Mouse (Mus musculus) lung, embryonic 14.5 days (tissue): ENCODE measurements around the gene Atxn7. TPM values are rescaled to one million over a fixed set of nuclear protein-coding genes. Genes with fewer than 3 reads are reported as not detected.
A peak's percentile ranks its signal among the peaks of the same experiment; 100 is the strongest.
"Not testable (repeated sequence)": the region's sequence is repeated elsewhere in the genome, so short reads cannot be mapped to it uniquely, and the experiment has no call there.

Source experiments
- ATAC-seq: fragments of 200-750 bp; cut with Nextera tagmentation; 2 replicates; pipeline ENCODE4 v1.8.0; 2017; ENCODE audit warnings: mild to moderate bottlenecking, moderate TSS enrichment, moderate library complexity; ENCODE audit not compliant: insufficient read depth
- DNase-seq: peaks from one replicate; pipeline ENCODE4 v3.0.0-alpha.2; 2015
- H3K27ac ChIP-seq: fragments of 300-500 bp; sonication (generic); 2 replicates; pipeline ENCODE4 v1.5.1; 2014; ENCODE audit warnings: low read depth, mild to moderate bottlenecking, moderate library complexity
- H3K27me3 ChIP-seq: fragments of 300-500 bp; sonication (generic); 2 replicates; pipeline ENCODE4 v1.6.1; 2014; ENCODE audit warnings: low read length, control low read depth; ENCODE audit not compliant: insufficient read depth
- H3K36me3 ChIP-seq: fragments of 300-500 bp; sonication (generic); 2 replicates; pipeline ENCODE4 v1.6.1; 2014; ENCODE audit warnings: control low read depth; ENCODE audit not compliant: insufficient read depth
- H3K4me1 ChIP-seq: fragments of 300-500 bp; sonication (generic); 2 replicates; pipeline ENCODE4 v1.6.1; 2014; ENCODE audit warnings: antibody characterized with exemption, control low read depth; ENCODE audit not compliant: insufficient read depth
- H3K4me2 ChIP-seq: fragments of 300-500 bp; sonication (generic); 2 replicates; pipeline ENCODE4 v1.6.1; 2014; ENCODE audit warnings: mild to moderate bottlenecking
- H3K4me3 ChIP-seq: fragments of 300-500 bp; sonication (generic); 2 replicates; pipeline ENCODE4 v1.5.1; 2014; ENCODE audit warnings: low read depth, low read length
- H3K9ac ChIP-seq: fragments of 300-500 bp; sonication (generic); 2 replicates; pipeline ENCODE4 v1.6.1; 2014
- H3K9me3 ChIP-seq: fragments of 300-500 bp; sonication (generic); 2 replicates; pipeline ENCODE4 v1.6.1; 2016; ENCODE audit warnings: low read depth, low read length, control low read depth
- CTCF ChIP-seq: IDR thresholded peaks from 2 replicates; pipeline ENCODE4 v1.5.1; 2016; ENCODE audit warnings: antibody characterized with exemption, low read depth
- WGBS: fragments of 180-500 bp; shearing (Covaris S2); extraction: QIAGEN DNeasy Blood & Tissue Kit; methylation state at CpG from one replicate; pipeline ENCODE4 v1.1.7; 2014; 5-methylcytosine and 5-hydroxymethylcytosine counted together
- polyA plus RNA-seq: library from polyadenylated mRNA; unstranded; fragments of >200 nt; fragmentation: Nextera tagmentation; extraction: Ambion mirVana; gene quantifications from 2 replicates; pipeline ENCODE4 v1.2.1, GENCODE M21; 2014

The Atxn7 gene
- polyA plus RNA-seq, 1 experiment from 2014 or later: 6.0 TPM

GRCm38 (mm10) chr14:13944686-13945085 lies 16.6 kb upstream of the Atxn7 start:
- ATAC-seq: no peak

GRCm38 (mm10) chr14:13948345-13948744 lies 12.9 kb upstream of the Atxn7 start:
- Histone ChIP-seq H3K4me1 (no peaks in the 10 kb centered on the region), H3K36me3 (peaks cover 55% of the 10 kb centered on the region), H3K9ac (no peak overlapping the region), H3K4me2 (no peak overlapping the region), H3K9me3 (no peaks in the 10 kb centered on the region), H3K27me3 (no peaks in the 10 kb centered on the region), H3K27ac (no peak overlapping the region), H3K4me3 (no peak overlapping the region)
- 91% methylated on average over 7 of the region's 7 CpGs for WGBS
- TF ChIP-seq CTCF: no peak
- DNase-seq (no peak), ATAC-seq (no peak)

More at GRCm38 (mm10) chr14:13944686-13945085, 16.6 kb upstream of the Atxn7 start:
- no peak for TF ChIP-seq CTCF
- H3K4me2 ChIP-seq: no peak overlapping the region
- H3K4me1 ChIP-seq: no peaks in the 10 kb centered on the region
- DNase-seq: no peak
- H3K4me3 ChIP-seq: no peak overlapping the region
- H3K36me3 ChIP-seq: peaks cover 28% of the 10 kb centered on the region
- H3K9ac ChIP-seq: no peak overlapping the region
- no peak overlapping the region for H3K27ac ChIP-seq
- 87% methylated on average over 4 of the region's 4 CpGs for WGBS
- H3K27me3 ChIP-seq: no peaks in the 10 kb centered on the region
- H3K9me3 ChIP-seq: no peaks in the 10 kb centered on the region

GRCm38 (mm10) chr14:13950401-13950800 lies 10.8 kb upstream of the Atxn7 start:
- no peaks in the 10 kb centered on the region for H3K4me1 ChIP-seq
- H3K9me3 ChIP-seq: no peaks in the 10 kb centered on the region
- peak; percentile 53 for TF ChIP-seq CTCF
- no peak overlapping the region for H3K4me2 ChIP-seq
- DNase-seq (peak; percentile 68), ATAC-seq (peak; percentile 63; the same call in 1 of the 2 replicates)
- H3K4me3 ChIP-seq: no peak overlapping the region
- H3K27me3 ChIP-seq: no peaks in the 10 kb centered on the region
- H3K9ac ChIP-seq: no peak overlapping the region
- no peak overlapping the region for H3K27ac ChIP-seq
- peaks cover 59% of the 10 kb centered on the region for H3K36me3 ChIP-seq

- not testable (repeated sequence) for H3K9me3 ChIP-seq, DNase-seq, H3K27me3 ChIP-seq, H3K4me3 ChIP-seq, H3K4me1 ChIP-seq, H3K9ac ChIP-seq, H3K27ac ChIP-seq, ATAC-seq, H3K4me2 ChIP-seq
- WGBS: 88% methylated on average over 3 of the region's 3 CpGs
- H3K36me3 ChIP-seq: peaks cover 61% of the 10 kb centered on the region
Observed at GRCm38 (mm10) chr14:13952151-13952550, 9.1 kb upstream of the Atxn7 start.

- Histone ChIP-seq H3K27ac (peak overlapping the region; percentile 91; the same call in 1 of the 2 replicates), H3K4me2 (peak overlapping the region; percentile 55), H3K4me1 (no peaks in the 10 kb centered on the region), H3K4me3 (peak overlapping the region; percentile 85), H3K9me3 (no peaks in the 10 kb centered on the region), H3K36me3 (peaks cover 8% of the 10 kb centered on the region), H3K9ac (peak overlapping the region; percentile 99), H3K27me3 (no peaks in the 10 kb centered on the region)
- no peak for TF ChIP-seq CTCF
- WGBS: 0% methylated on average over 9 of the region's 9 CpGs
- peak; percentile 55; the same call in 1 of the 2 replicates for ATAC-seq
- peak; percentile 58 for DNase-seq
Observed at GRCm38 (mm10) chr14:13960079-13960478, 1.2 kb upstream of the Atxn7 start.

GRCm38 (mm10) chr14:13960482-13961325 lies 536 bp upstream of the Atxn7 start:
- no peaks in the 10 kb centered on the region for H3K27me3 ChIP-seq
- H3K9ac ChIP-seq: peak overlapping the region; percentile 99
- DNase-seq (peak; percentile 80), ATAC-seq (peak; percentile 82)
- H3K4me2 ChIP-seq: peak overlapping the region; percentile 55
- H3K27ac ChIP-seq: peak overlapping the region; percentile 91
- no peaks in the 10 kb centered on the region for H3K9me3 ChIP-seq
- TF ChIP-seq CTCF: no peak
- under 1% methylated on average over 47 of the region's 75 CpGs for WGBS
- H3K4me3 ChIP-seq: peak overlapping the region; percentile 85
- H3K4me1 ChIP-seq: no peaks in the 10 kb centered on the region
- H3K36me3 ChIP-seq: peaks cover 7% of the 10 kb centered on the region

- H3K9me3 ChIP-seq: no peaks in the 10 kb centered on the region
- DNase-seq (no peak), ATAC-seq (no peak)
- 91% methylated on average over 6 of the region's 6 CpGs for WGBS
- no peak overlapping the region for H3K27ac ChIP-seq
- no peak for TF ChIP-seq CTCF
- no peak overlapping the region for H3K9ac ChIP-seq
- H3K4me2 ChIP-seq: no peak overlapping the region
- H3K36me3 ChIP-seq: no peaks in the 10 kb centered on the region
- no peak overlapping the region for H3K4me3 ChIP-seq
- H3K4me1 ChIP-seq: no peaks in the 10 kb centered on the region
- H3K27me3 ChIP-seq: no peaks in the 10 kb centered on the region
Observed at GRCm38 (mm10) chr14:13962476-13962875, 1.2 kb downstream of the Atxn7 start.
